Mouse (Mus musculus): ENCODE data around the gene Ggn.

GRCm38 (mm10) chr7:29154018-29154720, 15.8 kb upstream of the Ggn start:
- TF ChIP-seq CTCF (IDR thresholded peaks at IDR 0.05; ENCODE audit: low read depth, low read length) = no peak
- TF ChIP-seq POLR2A (IDR thresholded peaks at IDR 0.05; ENCODE audit: extremely low read depth, insufficient read depth, low read length) = no peak
